Mouse (Mus musculus): Measurements from ENCODE around the gene Tgoln1.

Tgoln1 gene

DNA sequence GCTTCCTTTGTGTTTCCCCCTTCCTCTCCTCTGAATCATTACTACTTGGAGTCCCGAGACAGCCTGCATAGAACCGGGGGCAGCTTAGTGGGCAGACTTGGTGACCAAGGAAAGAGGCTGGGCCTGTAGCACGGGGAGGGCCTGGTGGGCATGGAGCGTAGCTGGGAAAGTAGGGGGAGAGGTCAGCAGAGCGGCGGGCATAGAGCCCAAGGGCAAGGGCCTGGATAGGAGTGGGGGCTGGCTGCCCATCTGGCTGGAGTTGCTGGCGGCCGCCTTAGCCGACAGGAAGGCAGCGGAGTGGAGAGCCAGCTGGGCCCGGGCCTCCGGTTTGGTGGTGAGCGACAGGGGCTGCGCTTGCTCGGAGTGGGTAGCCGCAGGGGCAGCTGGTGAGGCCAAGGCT is 10.5 kb upstream of the Tgoln1 start:
- peak; percentile 54 for DNase-seq

DNA sequence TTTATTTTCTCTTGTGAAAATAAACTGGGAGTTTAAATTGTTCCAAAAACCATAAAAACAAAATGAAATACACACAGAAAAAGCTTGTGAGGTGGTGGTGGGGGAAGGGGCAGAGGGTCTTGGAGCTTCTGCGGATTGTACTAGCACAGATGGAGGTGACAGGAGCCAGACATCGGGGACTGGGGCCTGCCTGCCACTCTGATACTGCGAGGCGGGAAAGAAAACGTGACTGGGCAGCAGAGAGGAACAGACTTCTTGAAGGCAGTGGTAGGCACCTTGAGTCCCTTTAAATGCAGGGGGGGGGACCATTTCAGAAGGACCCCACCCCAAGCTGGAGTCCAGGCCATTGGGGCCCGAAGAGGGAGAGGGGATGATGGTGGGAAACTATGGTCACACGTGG is 9.6 kb upstream of the Tgoln1 start:
- DNase-seq, result no peak

GRCm38 (mm10) chr6:72623661-72624402 is 7.0 kb upstream of the Tgoln1 start:
- peak; percentile 73 for DNase-seq

DNA sequence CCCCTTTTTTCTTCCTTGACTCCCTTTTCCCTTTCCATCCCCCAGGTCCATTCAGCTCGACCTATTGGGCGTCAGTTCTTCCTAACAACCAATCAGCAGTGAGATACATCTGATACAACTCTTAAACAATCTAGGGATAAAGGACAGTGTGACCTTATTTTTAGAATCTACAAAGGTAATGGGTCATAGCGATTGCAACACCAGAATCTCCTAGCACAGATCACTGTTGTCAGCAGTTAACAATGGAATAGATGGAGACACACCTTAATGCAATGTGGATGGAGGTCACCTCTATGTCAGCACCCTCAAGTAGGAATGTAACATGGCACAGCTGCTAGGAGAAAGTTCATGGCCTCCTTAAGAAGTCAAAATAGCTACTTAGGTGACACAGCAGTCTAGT is 6.1 kb upstream of the Tgoln1 start:
- no peak for DNase-seq

DNA sequence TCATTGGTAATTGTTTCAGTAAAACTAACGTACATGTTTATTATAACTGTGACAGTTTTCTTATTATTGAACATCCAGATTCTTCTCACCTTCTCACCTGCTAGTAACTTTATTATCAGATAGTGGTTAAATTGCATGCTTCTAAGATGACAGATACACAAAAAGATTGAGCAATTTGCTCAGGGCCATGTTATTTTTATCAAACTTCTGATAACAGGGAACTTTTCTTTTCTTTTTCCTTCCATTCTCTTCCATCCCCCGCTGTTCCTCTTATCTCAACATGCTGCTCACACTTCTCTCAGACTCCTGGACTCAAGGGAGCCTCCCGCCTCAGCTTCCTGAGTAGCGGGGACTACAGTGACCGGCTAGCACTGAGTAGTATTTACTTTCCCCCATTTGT is 4.1 kb upstream of the Tgoln1 start:
- DNase-seq, result no peak

- no peak for DNase-seq
These were observed 3.1 kb upstream of the Tgoln1 start for GRCm38 (mm10) chr6:72619734-72620532.

DNA sequence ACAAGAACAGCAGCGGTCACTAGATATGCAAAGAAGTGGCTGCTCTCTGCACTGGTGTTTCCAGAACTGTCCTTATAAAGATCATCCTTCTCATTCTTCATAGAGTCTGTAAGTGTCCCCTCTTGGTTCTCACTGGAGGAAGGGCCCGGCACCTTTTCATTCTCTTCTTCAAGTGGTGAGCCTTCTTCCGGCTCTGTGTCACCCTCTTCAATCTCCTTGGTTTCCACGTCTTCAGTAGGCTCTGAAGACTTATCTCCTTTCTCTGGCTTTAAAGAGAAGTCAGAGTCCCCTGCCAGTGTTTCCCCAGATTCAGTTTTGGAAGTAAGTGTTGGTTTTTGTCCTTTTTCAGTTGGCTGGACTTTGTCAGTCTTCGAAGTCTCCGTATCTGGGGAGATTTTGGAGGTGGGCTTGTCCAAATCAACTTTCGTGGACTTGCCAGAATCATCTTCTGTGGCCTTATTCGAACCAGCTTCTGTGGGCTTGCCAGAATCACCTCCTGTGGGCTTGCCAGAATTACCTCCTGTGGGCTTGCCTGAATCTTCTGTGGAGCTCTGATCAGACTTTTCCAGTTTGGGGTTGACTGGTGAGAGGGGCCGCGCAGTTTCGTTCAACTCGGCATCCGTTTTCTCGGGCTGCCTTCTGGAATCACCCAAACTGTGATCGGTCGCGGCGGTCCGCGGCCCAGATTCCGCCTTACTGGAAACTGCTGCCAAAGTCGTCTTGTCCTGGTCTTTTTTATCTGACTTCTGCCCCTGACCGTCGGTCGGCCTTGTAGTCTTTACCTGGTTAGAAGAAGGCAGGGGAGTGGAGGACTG is 1.0 kb downstream of the Tgoln1 start:
- DNase-seq, result no peak

DNA sequence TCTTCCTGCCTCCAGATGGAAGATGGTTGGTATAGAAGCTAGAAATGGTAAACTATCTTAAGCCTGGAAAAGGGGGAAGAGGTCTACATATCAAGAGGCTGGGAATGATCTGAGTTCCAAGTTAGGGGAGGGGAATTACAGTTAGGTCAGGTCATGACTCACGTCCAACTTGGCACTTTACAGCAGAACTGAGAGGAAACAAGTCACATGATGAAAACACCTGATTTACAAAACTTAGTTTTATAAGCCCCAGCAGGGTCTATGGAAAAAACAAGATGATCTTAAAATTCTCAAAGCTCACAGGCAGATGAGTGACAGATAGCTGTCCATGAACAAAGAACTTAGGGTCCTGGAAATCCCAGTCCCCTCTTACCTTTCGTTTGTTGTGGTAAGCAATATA is 1.6 kb downstream of the Tgoln1 start:
- DNase-seq, result no peak

DNA sequence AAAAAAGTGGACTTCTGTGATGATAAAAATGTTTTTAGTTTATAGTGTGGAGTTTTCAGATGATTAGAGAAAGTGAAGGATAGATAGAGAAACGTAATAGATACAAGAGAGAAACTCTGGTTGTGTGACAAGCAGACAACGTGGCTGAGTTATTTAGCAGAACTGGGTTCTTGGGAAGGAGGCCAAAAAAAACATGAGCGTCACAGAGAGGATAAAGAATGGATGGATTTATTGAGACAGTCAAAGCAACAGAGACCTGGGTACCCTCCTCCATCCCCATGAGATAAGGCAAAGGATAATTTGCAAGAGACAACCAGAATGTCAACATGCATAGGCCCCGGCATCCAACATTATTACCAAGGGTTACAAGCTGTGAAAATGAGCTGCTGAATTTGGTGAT is 6.5 kb downstream of the Tgoln1 start:
- no peak for DNase-seq

- no peak for DNase-seq
These were observed 8.1 kb downstream of the Tgoln1 start for GRCm38 (mm10) chr6:72608662-72609184.

DNA sequence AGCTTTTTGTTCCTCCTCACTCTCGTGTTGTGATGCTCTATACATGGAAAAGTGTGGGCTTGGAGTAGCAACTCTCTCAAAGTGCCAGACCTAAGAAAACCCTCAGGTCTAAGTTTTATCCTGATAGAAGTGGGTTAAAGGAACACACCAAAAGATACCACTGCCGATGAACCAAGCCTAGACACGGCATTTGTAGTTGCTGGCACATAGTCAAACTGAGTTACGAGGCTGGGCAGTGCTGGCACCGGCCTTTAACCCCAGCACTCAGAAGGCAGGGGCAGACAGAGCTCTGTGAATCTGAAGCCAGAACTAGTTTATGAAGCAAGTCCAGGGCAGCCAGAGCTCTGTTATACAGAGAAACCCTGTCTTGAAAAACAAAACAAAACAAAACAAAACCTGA is 9.1 kb downstream of the Tgoln1 start:
- peak; percentile 53 for DNase-seq

- peak; percentile 55 for DNase-seq
These were observed 9.7 kb downstream of the Tgoln1 start for GRCm38 (mm10) chr6:72607060-72607459.

DNA sequence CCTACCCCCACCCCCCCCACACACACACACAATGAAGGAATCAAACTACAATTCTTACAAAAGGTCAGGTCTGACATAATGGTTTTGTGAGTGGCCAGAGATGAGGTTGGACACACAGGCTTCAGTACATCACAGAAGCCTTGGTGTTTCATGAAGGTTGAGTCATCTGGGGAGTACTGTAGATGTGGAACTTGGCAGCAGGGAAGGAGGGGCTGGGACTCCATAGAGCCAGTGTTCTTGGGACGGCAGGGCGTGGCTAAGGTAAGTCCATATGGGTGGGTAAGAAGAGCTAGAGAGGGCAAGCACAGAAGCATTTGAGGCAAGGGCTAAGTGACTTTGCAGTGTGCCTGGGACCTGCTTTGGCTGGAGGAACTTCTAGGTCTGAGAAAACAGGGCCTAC is 12.7 kb downstream of the Tgoln1 start:
- no peak for DNase-seq

- DNase-seq, result peak; percentile 91
These were observed 15.1 kb downstream of the Tgoln1 start for GRCm38 (mm10) chr6:72601732-72602131.

DNA sequence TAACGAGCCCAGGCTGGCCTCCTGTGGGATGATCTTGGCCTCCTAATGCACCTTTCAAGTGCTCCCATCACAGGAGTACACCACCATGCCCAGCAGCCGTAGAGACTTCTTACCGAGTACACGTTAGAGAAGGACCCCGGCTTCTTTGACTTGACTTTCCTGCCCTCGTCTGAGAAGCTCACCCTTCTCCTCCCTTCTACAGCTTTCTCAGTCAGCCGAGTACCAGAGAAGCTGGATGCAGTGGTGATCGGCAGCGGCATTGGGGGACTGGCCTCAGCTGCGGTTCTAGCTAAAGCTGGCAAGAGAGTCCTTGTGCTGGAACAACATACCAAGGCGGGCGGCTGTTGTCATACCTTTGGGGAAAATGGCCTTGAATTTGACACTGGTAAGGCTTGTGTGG is 16.0 kb downstream of the Tgoln1 start:
- DNase-seq, result no peak

GRCm38 (mm10) chr6:72600216-72600615 is 16.6 kb downstream of the Tgoln1 start:
- no peak for DNase-seq

- no peak for DNase-seq
These were observed 17.8 kb downstream of the Tgoln1 start for GRCm38 (mm10) chr6:72598791-72599557.

GRCm38 (mm10) chr6:72597956-72598753 is 18.6 kb downstream of the Tgoln1 start, which contains the start of the genes Elmod3 and Retsat:
Gene Elmod3 (minus strand): TSS chr6:72598413.
Gene Retsat (plus strand): TSS chr6:72598475.
- DNase-seq, result peak; percentile 96

DNA sequence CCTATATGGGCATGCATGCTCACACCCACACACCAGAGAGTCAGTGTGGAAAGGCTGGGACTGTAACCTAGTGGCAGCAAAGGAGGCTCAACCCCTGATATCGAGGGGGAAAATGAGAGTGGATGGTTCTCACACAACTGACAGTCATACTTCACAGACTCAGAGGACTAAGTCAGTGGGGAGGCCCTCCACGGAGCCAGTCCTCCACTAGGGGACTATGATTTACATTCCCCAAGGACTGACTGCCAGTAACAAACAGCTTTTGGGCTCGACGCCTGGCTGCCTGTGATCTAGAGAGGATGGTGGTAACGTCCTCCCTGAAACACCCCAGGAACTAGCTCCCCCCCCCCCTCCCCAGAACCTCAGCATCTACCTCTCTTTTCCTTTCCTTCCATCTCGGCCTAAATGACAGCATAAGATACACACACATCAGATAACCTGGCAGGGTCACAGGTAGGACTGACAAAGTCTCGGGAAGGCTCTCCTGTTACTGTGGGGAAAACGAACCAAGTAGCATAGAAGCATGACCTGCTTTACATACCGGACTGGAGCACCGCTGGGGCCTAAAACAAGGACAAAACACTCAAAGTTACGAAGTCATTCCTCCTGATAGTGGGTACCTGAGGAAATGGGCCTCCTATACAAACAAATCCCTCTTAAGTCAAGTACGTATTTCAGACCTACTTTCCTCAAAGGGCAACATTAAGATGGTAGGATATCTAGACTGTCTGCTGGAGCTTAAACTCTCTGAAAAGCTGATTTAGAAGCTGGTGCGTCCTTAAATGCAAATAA is 19.5 kb downstream of the Tgoln1 start:
- peak; percentile 28 for DNase-seq

- no peak for DNase-seq
These were observed 22.9 kb downstream of the Tgoln1 start for GRCm38 (mm10) chr6:72593914-72594313.

Data from kidney, adult 18-20 months (tissue).